Mouse (Mus musculus): ENCODE data around the gene Adprhl2. TPM values are rescaled to one million over a fixed set of nuclear protein-coding genes. Genes with fewer than 3 reads are reported as not detected.
A peak's percentile ranks its signal among the peaks of the same experiment; 100 is the strongest.

Gene Adprhl2
- polyA plus RNA-seq, 1 experiment from 2014 or later: 72.4 TPM

DNA sequence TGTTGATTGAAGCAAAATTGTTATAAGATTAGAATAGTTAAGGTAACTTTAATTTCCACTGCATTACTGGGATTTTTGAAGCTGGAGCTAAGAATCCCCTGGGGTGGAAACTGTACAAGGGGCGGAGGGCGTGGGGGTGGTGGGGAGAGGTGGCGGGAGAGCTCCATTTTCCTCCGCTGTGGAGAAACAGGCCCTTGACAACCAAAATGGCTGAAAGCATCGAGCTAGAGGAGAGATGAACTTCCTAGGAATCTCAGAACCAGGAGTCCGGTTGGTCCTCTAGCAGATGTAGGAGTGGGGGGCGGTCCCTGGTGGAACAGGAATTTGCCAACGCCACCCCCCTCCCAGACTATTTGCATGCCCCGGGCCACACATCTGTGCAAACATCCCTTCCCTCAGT lies 39.8 kb downstream of the Adprhl2 start:
- no peak for ATAC-seq (ENCODE audit: low FRiP score)
- H3K9ac ChIP-seq: no peak overlapping the region
- H3K4me3 ChIP-seq (replicated peaks): no peak overlapping the region
- H3K4me2 ChIP-seq: no peak overlapping the region
- peaks cover 7% of the 10 kb centered on the region; the same call in 1 of the 2 replicates for H3K9me3 ChIP-seq
- H3K27ac ChIP-seq: no peak overlapping the region
- peaks cover 9% of the 10 kb centered on the region for H3K4me1 ChIP-seq
- H3K27me3 ChIP-seq: peaks cover 29% of the 10 kb centered on the region
- H3K36me3 ChIP-seq (replicated peaks): no peaks in the 10 kb centered on the region
- WGBS: 71% methylated on average over 9 of the region's 9 CpGs

- peaks cover 19% of the 10 kb centered on the region for H3K36me3 ChIP-seq (replicated peaks)
- H3K4me1 ChIP-seq: peaks cover 4% of the 10 kb centered on the region
- H3K27me3 ChIP-seq: peaks cover 9% of the 10 kb centered on the region
- no peak for ATAC-seq (ENCODE audit: low FRiP score)
- no peaks in the 10 kb centered on the region for H3K9me3 ChIP-seq
- H3K27ac ChIP-seq: peak overlapping the region; percentile 42; the same call in 1 of the 2 replicates
- no peak overlapping the region for H3K4me2 ChIP-seq
- 63% methylated on average over 9 of the region's 9 CpGs for WGBS
- no peak overlapping the region for H3K9ac ChIP-seq
- no peak overlapping the region for H3K4me3 ChIP-seq (replicated peaks)
Measured at GRCm38 (mm10) chr4:126278961-126279360, 42.5 kb downstream of the Adprhl2 start.

DNA sequence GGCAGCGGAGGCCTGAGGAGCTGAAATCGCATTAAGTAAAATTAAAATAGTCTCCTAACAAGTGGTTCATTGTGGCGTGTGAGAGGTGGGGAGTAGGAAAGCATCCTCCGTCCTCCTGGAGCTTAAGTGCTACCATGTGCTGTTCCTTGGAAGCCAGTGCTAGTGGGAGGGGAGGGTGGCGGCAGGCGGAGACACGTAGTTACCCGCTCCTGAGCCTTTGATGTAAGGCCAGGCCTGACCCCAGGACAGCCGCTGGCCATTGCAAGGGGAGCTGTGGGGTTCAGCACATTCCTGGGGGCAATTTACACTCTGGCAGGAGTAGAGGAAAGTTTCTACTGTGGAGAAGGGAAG lies 43.0 kb downstream of the Adprhl2 start:
- Histone ChIP-seq H3K27me3 (peaks cover 5% of the 10 kb centered on the region; the same call in 1 of the 2 replicates), H3K27ac (peak overlapping the region; percentile 42), H3K4me2 (peak overlapping the region; percentile 19; the same call in 1 of the 2 replicates), H3K4me1 (peaks cover 4% of the 10 kb centered on the region), H3K4me3 (replicated peaks) (no peak overlapping the region), H3K36me3 (replicated peaks) (peaks cover 24% of the 10 kb centered on the region), H3K9ac (no peak overlapping the region), H3K9me3 (no peaks in the 10 kb centered on the region)
- no peak for ATAC-seq (ENCODE audit: low FRiP score)
- 29% methylated on average over 9 of the region's 9 CpGs for WGBS

DNA sequence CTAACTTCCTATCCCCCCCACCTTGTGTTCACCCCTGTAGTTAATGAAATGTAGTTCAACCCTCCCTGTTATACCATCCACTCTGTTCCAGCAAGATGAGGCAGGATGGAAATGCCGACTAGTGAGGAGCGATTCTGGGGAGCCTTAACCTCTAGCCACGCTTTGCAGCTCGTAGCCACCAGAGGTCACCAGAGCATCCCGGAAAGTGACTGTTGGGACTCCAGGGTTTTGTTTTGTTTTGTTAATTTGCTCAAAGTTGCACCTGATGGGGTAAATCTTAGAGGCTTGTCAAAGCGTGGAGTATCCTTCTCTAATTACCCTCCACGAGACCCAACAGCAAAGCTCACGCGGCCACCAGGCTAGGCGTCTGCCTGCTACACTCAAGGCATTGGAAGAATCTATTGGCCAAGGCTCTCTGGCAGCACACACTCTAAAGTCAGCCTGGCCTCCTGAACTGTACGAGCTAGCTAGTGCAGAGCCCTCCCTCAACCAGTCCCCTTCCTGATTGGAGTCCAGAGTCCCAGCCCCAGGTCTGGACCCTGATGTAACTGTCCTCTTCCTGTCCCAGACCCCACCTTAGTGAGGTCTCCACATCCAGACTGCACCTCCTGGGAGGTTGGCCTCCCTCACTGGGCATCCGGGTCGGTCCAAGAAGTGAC lies 43.5 kb downstream of the Adprhl2 start:
- H3K4me3 ChIP-seq (replicated peaks): no peak overlapping the region

GRCm38 (mm10) chr4:126275681-126276131 lies 45.8 kb downstream of the Adprhl2 start:
- no peak overlapping the region for H3K9ac ChIP-seq

More for the DNA sequence above, 43.5 kb downstream of the Adprhl2 start:
- peaks cover 29% of the 10 kb centered on the region for H3K36me3 ChIP-seq (replicated peaks)
- H3K9ac ChIP-seq: no peak overlapping the region
- H3K4me2 ChIP-seq: peak overlapping the region; percentile 19; the same call in 1 of the 2 replicates
- no peak for ATAC-seq (ENCODE audit: low FRiP score)
- WGBS: 6% methylated on average over 13 of the region's 13 CpGs
- no peaks in the 10 kb centered on the region for H3K9me3 ChIP-seq
- peaks cover 4% of the 10 kb centered on the region for H3K4me1 ChIP-seq
- peak overlapping the region; percentile 42; the same call in 1 of the 2 replicates for H3K27ac ChIP-seq
- H3K27me3 ChIP-seq: no peaks in the 10 kb centered on the region; the same call in 1 of the 2 replicates

DNA sequence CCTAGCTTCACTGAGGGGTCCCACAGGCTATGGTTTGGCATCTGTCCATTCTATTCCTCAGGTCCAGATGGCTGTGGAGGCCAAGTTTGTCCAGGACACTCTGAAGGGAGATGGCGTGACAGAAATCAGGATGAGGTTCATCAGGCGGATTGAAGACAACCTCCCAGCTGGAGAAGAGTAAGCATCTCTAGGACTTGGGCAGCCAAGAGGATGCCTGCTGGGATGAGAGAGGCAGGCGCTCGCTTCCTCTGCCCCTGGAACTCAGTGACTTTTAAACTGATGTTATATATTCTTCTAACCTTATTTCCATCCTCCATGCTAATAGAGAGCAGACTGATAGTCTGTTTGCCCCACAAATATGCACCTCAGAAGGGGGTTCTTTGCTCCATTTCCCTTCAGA lies 46.4 kb downstream of the Adprhl2 start:
- WGBS: 94% methylated on average over 4 of the region's 4 CpGs
- H3K27ac ChIP-seq: no peak overlapping the region
- ATAC-seq (ENCODE audit: low FRiP score): no peak
- H3K36me3 ChIP-seq (replicated peaks): peaks cover 39% of the 10 kb centered on the region
- no peak overlapping the region for H3K4me2 ChIP-seq
- H3K4me3 ChIP-seq (replicated peaks): no peak overlapping the region
- no peaks in the 10 kb centered on the region for H3K9me3 ChIP-seq
- no peaks in the 10 kb centered on the region; the same call in 1 of the 2 replicates for H3K27me3 ChIP-seq
- peaks cover 4% of the 10 kb centered on the region for H3K4me1 ChIP-seq
- H3K9ac ChIP-seq: no peak overlapping the region

More at GRCm38 (mm10) chr4:126275681-126276131, 45.8 kb downstream of the Adprhl2 start:
- Histone ChIP-seq H3K9me3 (no peaks in the 10 kb centered on the region), H3K4me3 (replicated peaks) (no peak overlapping the region), H3K27me3 (no peaks in the 10 kb centered on the region; the same call in 1 of the 2 replicates), H3K27ac (no peak overlapping the region), H3K4me1 (peaks cover 4% of the 10 kb centered on the region), H3K4me2 (no peak overlapping the region), H3K36me3 (replicated peaks) (peaks cover 35% of the 10 kb centered on the region)
- 90% methylated on average over 13 of the region's 13 CpGs for WGBS
- no peak for ATAC-seq (ENCODE audit: low FRiP score)

GRCm38 (mm10) chr4:126273753-126274152 lies 47.8 kb downstream of the Adprhl2 start:
- no peaks in the 10 kb centered on the region; the same call in 1 of the 2 replicates for H3K27me3 ChIP-seq
- H3K4me2 ChIP-seq: no peak overlapping the region
- no peak overlapping the region for H3K9ac ChIP-seq
- no peak overlapping the region for H3K27ac ChIP-seq
- 70% methylated on average over 13 of the region's 13 CpGs for WGBS
- peaks cover 39% of the 10 kb centered on the region for H3K36me3 ChIP-seq (replicated peaks)
- H3K4me3 ChIP-seq (replicated peaks): no peak overlapping the region
- H3K9me3 ChIP-seq: no peaks in the 10 kb centered on the region
- ATAC-seq (ENCODE audit: low FRiP score): no peak
- peaks cover 4% of the 10 kb centered on the region for H3K4me1 ChIP-seq

- Histone ChIP-seq H3K4me3 (replicated peaks) (no peak overlapping the region), H3K27ac (no peak overlapping the region), H3K9me3 (no peaks in the 10 kb centered on the region), H3K4me2 (no peak overlapping the region), H3K4me1 (no peaks in the 10 kb centered on the region), H3K9ac (no peak overlapping the region), H3K27me3 (no peaks in the 10 kb centered on the region), H3K36me3 (replicated peaks) (peaks cover 22% of the 10 kb centered on the region)
- 88% methylated on average over 3 of the region's 3 CpGs for WGBS
- ATAC-seq (ENCODE audit: low FRiP score): no peak
Measured at GRCm38 (mm10) chr4:126269292-126269691, 52.2 kb downstream of the Adprhl2 start.

Other genes with a start within 250 kb of the Adprhl2 start
- gene Lsm10, start 225.1 kb downstream of the Adprhl2 start, polyA plus RNA-seq (2016; fragmentation: Nextera tagmentation; extraction: Ambion mirVana): 41.9 and 46.6 TPM in 2 replicates
- gene Stk40, start 217.7 kb downstream of the Adprhl2 start, polyA plus RNA-seq (2016; fragmentation: Nextera tagmentation; extraction: Ambion mirVana): 42.8 and 48.5 TPM in 2 replicates
- gene Eva1b, start 174.0 kb downstream of the Adprhl2 start, polyA plus RNA-seq (2016; fragmentation: Nextera tagmentation; extraction: Ambion mirVana): 13.1 and 15.9 TPM in 2 replicates
- gene Sh3d21, start 158.2 kb downstream of the Adprhl2 start, polyA plus RNA-seq (2016; fragmentation: Nextera tagmentation; extraction: Ambion mirVana): 0.96 and 1.5 TPM in 2 replicates
- 284 and 305 TPM in 2 replicates for gene Thrap3, start 118.9 kb downstream of the Adprhl2 start, polyA plus RNA-seq (2016; fragmentation: Nextera tagmentation; extraction: Ambion mirVana)
- 104 and 105 TPM in 2 replicates for gene Map7d1, start 65.4 kb downstream of the Adprhl2 start, polyA plus RNA-seq (2016; fragmentation: Nextera tagmentation; extraction: Ambion mirVana)
- gene Trappc3, start 59.4 kb downstream of the Adprhl2 start, polyA plus RNA-seq (2016; fragmentation: Nextera tagmentation; extraction: Ambion mirVana): 104 and 108 TPM in 2 replicates
- 16.0 and 22.6 TPM in 2 replicates for gene Col8a2, start 34.9 kb downstream of the Adprhl2 start, polyA plus RNA-seq (2016; fragmentation: Nextera tagmentation; extraction: Ambion mirVana)
- gene Tekt2, start 4.0 kb upstream of the Adprhl2 start, polyA plus RNA-seq (2016; fragmentation: Nextera tagmentation; extraction: Ambion mirVana): 7.7 and 10.8 TPM in 2 replicates
- gene Ago3, start 107.9 kb upstream of the Adprhl2 start, polyA plus RNA-seq (2016; fragmentation: Nextera tagmentation; extraction: Ambion mirVana): 16.1 and 20.0 TPM in 2 replicates
- gene Ago1, start 146.9 kb upstream of the Adprhl2 start, polyA plus RNA-seq (2016; fragmentation: Nextera tagmentation; extraction: Ambion mirVana): 20.1 and 23.4 TPM in 2 replicates
- 6.1 and 6.3 TPM in 2 replicates for gene Ago4, start 211.8 kb upstream of the Adprhl2 start, polyA plus RNA-seq (2016; fragmentation: Nextera tagmentation; extraction: Ambion mirVana)
- 47.8 and 49.3 TPM in 2 replicates for gene Clspn, start 235.2 kb upstream of the Adprhl2 start, polyA plus RNA-seq (2016; fragmentation: Nextera tagmentation; extraction: Ambion mirVana)

All from forebrain, embryonic 12.5 days (tissue).